Mouse (Mus musculus) large intestine, adult 2 months (tissue): Measurements from ENCODE around the gene Cxcr4. TPM values are rescaled to one million over a fixed set of nuclear protein-coding genes. Genes with fewer than 3 reads are reported as not detected.
"Not testable (repeated sequence)": the region's sequence is repeated elsewhere in the genome, so short reads cannot be mapped to it uniquely, and the experiment has no call there.

Experiments used
- DNase-seq: peaks from one replicate; pipeline ENCODE4 v3.0.0-alpha.2; 2012; ENCODE audit warnings: low read depth, low spot score
- WGBS: fragments of 180-500 bp; shearing (Covaris S2); methylation state at CpG from one replicate; pipeline ENCODE4 v1.1.7; 2018; 5-methylcytosine and 5-hydroxymethylcytosine counted together
- polyA plus RNA-seq: library from polyadenylated mRNA; depleted of rRNA; stranded (reverse); fragments of >200 nt; gene quantifications from 2 replicates; pipeline ENCODE4 v1.2.3, GENCODE M21; 2012

The Cxcr4 gene
- polyA plus RNA-seq, 1 experiment = 34.5 TPM

GRCm38 (mm10) chr1:128602018-128602687, 10.1 kb upstream of the Cxcr4 start:
- peak; percentile 25 for DNase-seq
- 31% methylated on average over 5 of the region's 5 CpGs for WGBS

GRCm38 (mm10) chr1:128601307-128601706, 9.2 kb upstream of the Cxcr4 start:
- DNase-seq = no peak
- 50% methylated on average over 5 of the region's 5 CpGs for WGBS

GRCm38 (mm10) chr1:128600549-128600948, 8.5 kb upstream of the Cxcr4 start:
- WGBS = 92% methylated on average over 2 of the region's 2 CpGs
- DNase-seq = no peak

GRCm38 (mm10) chr1:128597209-128597782, 5.2 kb upstream of the Cxcr4 start:
- DNase-seq = no peak
- 63% methylated on average over 15 of the region's 15 CpGs for WGBS

GRCm38 (mm10) chr1:128595528-128595927, 3.4 kb upstream of the Cxcr4 start:
- no peak for DNase-seq
- WGBS = 61% methylated on average over 6 of the region's 6 CpGs

- WGBS = 60% methylated on average over 3 of the region's 3 CpGs
- no peak for DNase-seq
Measured at GRCm38 (mm10) chr1:128595105-128595420, 3.0 kb upstream of the Cxcr4 start.

- 55% methylated on average over 12 of the region's 12 CpGs for WGBS
Measured at GRCm38 (mm10) chr1:128594353-128595104, 2.4 kb upstream of the Cxcr4 start.

GRCm38 (mm10) chr1:128592961-128593501, 938 bp upstream of the Cxcr4 start:
- 1% methylated on average over 24 of the region's 24 CpGs for WGBS
- DNase-seq = no peak

More at GRCm38 (mm10) chr1:128594353-128595104, 2.4 kb upstream of the Cxcr4 start:
- DNase-seq = no peak

GRCm38 (mm10) chr1:128591721-128592210, 327 bp downstream of the Cxcr4 start:
- WGBS = under 1% methylated on average over 20 of the region's 20 CpGs
- DNase-seq = no peak

GRCm38 (mm10) chr1:128590816-128591720, 1.0 kb downstream of the Cxcr4 start:
- WGBS = under 1% methylated on average over 63 of the region's 63 CpGs
- DNase-seq = no peak

GRCm38 (mm10) chr1:128590011-128590410, 2.1 kb downstream of the Cxcr4 start:
- WGBS = 12% methylated on average over 6 of the region's 6 CpGs
- DNase-seq = no peak

GRCm38 (mm10) chr1:128589488-128589887, 2.6 kb downstream of the Cxcr4 start:
- WGBS = 94% methylated on average over 9 of the region's 9 CpGs
- no peak for DNase-seq

- no peak for DNase-seq
- WGBS = 54% methylated on average over 2 of the region's 2 CpGs
Measured at GRCm38 (mm10) chr1:128588337-128588736, 3.8 kb downstream of the Cxcr4 start.

GRCm38 (mm10) chr1:128586928-128587780, 4.9 kb downstream of the Cxcr4 start:
- WGBS = 71% methylated on average over 8 of the region's 8 CpGs
- DNase-seq = no peak

GRCm38 (mm10) chr1:128586162-128586927, 5.7 kb downstream of the Cxcr4 start:
- WGBS = 80% methylated on average over 8 of the region's 8 CpGs
- no peak for DNase-seq

GRCm38 (mm10) chr1:128585396-128586161, 6.5 kb downstream of the Cxcr4 start:
- DNase-seq = no peak
- WGBS = 66% methylated on average over 3 of the region's 3 CpGs

GRCm38 (mm10) chr1:128584716-128585115, 7.4 kb downstream of the Cxcr4 start:
- not testable (repeated sequence) for DNase-seq
- 93% methylated on average over 1 of the region's 1 CpGs for WGBS
